Mouse (Mus musculus) neural tube, embryonic 11.5 days (tissue): ENCODE data around the gene Plekhm1. TPM values are rescaled to one million over a fixed set of nuclear protein-coding genes. Genes with fewer than 3 reads are reported as not detected.
"Not testable (repeated sequence)": the region's sequence is repeated elsewhere in the genome, so short reads cannot be mapped to it uniquely, and the experiment has no call there.

ENCODE experiments used
- ATAC-seq: fragments of 200-750 bp; cut with Nextera tagmentation; 2 replicates; pipeline ENCODE4 v1.8.0; 2017; ENCODE audit warnings: moderate number of reproducible peaks, mild to moderate bottlenecking, moderate TSS enrichment, moderate library complexity; ENCODE audit not compliant: insufficient read depth, low FRiP score, low TSS enrichment
- DNase-seq: peaks from one replicate; pipeline ENCODE4 v3.0.0-alpha.2; 2015; ENCODE audit warnings: low spot score
- H3K27ac ChIP-seq: fragments of 300-500 bp; sonication (generic); 2 replicates; pipeline ENCODE4 v1.5.1; 2014; ENCODE audit warnings: low read depth, mild to moderate bottlenecking, low read length
- H3K27me3 ChIP-seq: fragments of 300-500 bp; sonication (generic); 2 replicates; pipeline ENCODE4 v1.6.1; 2014; ENCODE audit warnings: mild to moderate bottlenecking, low read length, mixed read lengths; ENCODE audit not compliant: control insufficient read depth, insufficient read depth
- H3K36me3 ChIP-seq: fragments of 300-500 bp; sonication (generic); 2 replicates; pipeline ENCODE4 v1.6.1; 2014; ENCODE audit warnings: mild to moderate bottlenecking, low read length, moderate library complexity, mixed read lengths; ENCODE audit not compliant: control insufficient read depth, insufficient read depth
- H3K4me1 ChIP-seq: fragments of 300-500 bp; sonication (generic); 2 replicates; pipeline ENCODE4 v1.6.1; 2014; ENCODE audit warnings: low read length, mixed read lengths; ENCODE audit not compliant: control insufficient read depth, insufficient read depth
- H3K4me2 ChIP-seq: fragments of 300-500 bp; sonication (generic); 2 replicates; pipeline ENCODE4 v1.6.1; 2014; ENCODE audit warnings: low read depth, mild to moderate bottlenecking, moderate library complexity
- H3K4me3 ChIP-seq: fragments of 300-500 bp; sonication (generic); 2 replicates; pipeline ENCODE4 v1.5.1; 2014; ENCODE audit warnings: low read depth, low read length
- H3K9ac ChIP-seq: fragments of 300-500 bp; sonication (generic); 2 replicates; pipeline ENCODE4 v1.6.1; 2014; ENCODE audit warnings: mild to moderate bottlenecking, low read length
- H3K9me3 ChIP-seq: fragments of 300-500 bp; sonication (generic); 2 replicates; pipeline ENCODE4 v1.6.1; 2016; ENCODE audit warnings: low read length; ENCODE audit not compliant: control insufficient read depth
- WGBS: fragments of 180-500 bp; shearing (Covaris S2); extraction: QIAGEN DNeasy Blood & Tissue Kit; methylation state at CpG from one replicate; pipeline ENCODE4 v1.1.7; 2014; 5-methylcytosine and 5-hydroxymethylcytosine counted together
- polyA plus RNA-seq: library from polyadenylated mRNA; unstranded; fragments of >200 nt; fragmentation: Nextera tagmentation; extraction: Ambion mirVana; gene quantifications from 2 replicates; pipeline ENCODE4 v1.2.1, GENCODE M21; 2014

The Plekhm1 gene
- polyA plus RNA-seq, 1 experiment from 2014 or later, result 10.5 TPM

- H3K4me2 ChIP-seq, result no peak overlapping the region
- DNase-seq (peak; percentile 82), ATAC-seq (no peak)
- 14% methylated on average over 5 of the region's 5 CpGs for WGBS
- H3K4me1 ChIP-seq, result no peaks in the 10 kb centered on the region
- no peaks in the 10 kb centered on the region for H3K36me3 ChIP-seq
- H3K4me3 ChIP-seq, result no peak overlapping the region
- H3K27ac ChIP-seq, result no peak overlapping the region
- no peaks in the 10 kb centered on the region for H3K27me3 ChIP-seq
- no peaks in the 10 kb centered on the region for H3K9me3 ChIP-seq
- H3K9ac ChIP-seq, result no peak overlapping the region
These were observed 85.5 kb downstream of the Plekhm1 start for GRCm38 (mm10) chr11:103326950-103327349.

DNA sequence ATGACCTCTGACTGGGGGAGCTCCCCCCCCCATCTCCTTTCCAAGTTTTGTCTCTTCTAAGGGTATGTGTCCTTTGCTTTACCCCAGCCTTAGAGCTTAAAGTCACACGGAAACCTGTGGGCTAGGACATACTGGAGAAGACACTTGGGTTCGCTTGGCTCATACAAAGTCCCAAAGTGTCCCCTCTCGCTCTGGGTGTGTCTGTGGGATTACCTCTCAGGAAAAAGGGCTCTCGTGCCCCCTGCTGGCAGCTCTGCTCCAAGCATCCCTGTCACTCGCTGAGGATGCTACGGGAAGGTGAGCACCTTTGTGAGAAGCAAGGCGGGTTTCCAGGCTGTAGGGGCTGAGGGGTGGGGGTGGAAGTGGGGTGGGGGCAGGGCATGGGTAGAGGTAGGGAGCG, 87.3 kb downstream of the Plekhm1 start:
- no peak for ATAC-seq
- Histone ChIP-seq H3K4me2 (no peak overlapping the region), H3K27ac (no peak overlapping the region), H3K9me3 (no peaks in the 10 kb centered on the region), H3K9ac (no peak overlapping the region), H3K27me3 (no peaks in the 10 kb centered on the region), H3K4me3 (no peak overlapping the region), H3K36me3 (no peaks in the 10 kb centered on the region), H3K4me1 (no peaks in the 10 kb centered on the region)
- WGBS, result 13% methylated on average over 8 of the region's 8 CpGs
- DNase-seq, result peak; percentile 82

DNA sequence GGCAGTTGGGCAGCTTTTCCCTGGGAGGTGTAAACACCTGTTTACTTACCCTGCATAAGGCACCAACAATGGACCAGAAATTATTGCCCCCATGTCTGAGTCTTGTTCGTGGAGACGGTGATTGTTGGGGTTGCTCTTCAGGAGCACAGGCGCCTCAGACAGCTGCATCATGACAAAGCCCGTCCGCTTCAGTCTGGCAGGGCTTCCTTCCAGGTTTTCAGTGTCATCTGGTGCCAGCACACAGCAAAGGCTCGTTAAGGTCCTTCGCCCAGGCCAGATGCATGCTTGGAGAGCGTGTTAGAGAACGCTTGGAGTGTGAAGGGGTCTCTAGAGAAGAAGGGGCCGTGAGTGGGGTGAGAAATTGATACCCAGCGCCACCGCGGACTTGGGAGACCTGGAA, 87.8 kb downstream of the Plekhm1 start:
- Histone ChIP-seq H3K9ac (no peak overlapping the region), H3K4me1 (no peaks in the 10 kb centered on the region), H3K4me2 (no peak overlapping the region), H3K27me3 (no peaks in the 10 kb centered on the region), H3K9me3 (no peaks in the 10 kb centered on the region), H3K4me3 (no peak overlapping the region), H3K27ac (no peak overlapping the region), H3K36me3 (no peaks in the 10 kb centered on the region)
- DNase-seq (no peak), ATAC-seq (no peak)
- 69% methylated on average over 13 of the region's 13 CpGs for WGBS

DNA sequence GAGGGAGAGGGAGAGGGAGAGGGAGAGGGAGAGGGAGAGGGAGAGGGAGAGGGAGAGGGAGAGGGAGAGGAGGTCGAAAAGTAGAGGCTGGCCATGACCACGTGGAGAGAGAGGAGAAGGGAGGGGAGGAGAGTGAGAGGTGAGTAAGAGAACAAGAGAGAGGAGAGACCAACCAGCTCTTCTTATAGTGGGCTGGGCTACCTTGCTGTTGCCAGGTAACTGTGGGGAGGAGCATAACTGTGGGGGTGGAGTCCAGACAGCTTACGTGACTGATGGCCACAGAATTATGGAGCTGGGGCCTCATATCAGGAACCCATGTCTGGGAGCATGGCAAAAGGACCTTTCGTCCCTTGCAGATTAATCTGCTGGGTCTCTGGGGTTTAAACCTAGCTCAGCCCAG, 89.7 kb downstream of the Plekhm1 start:
- H3K9ac ChIP-seq, H3K36me3 ChIP-seq, H3K27me3 ChIP-seq, H3K27ac ChIP-seq, H3K4me3 ChIP-seq, H3K9me3 ChIP-seq, H3K4me1 ChIP-seq, ATAC-seq, DNase-seq, H3K4me2 ChIP-seq: not testable (repeated sequence)
- 54% methylated on average over 4 of the region's 4 CpGs for whole genome bisulfite sequencing

GRCm38 (mm10) chr11:103320646-103321045, 91.8 kb downstream of the Plekhm1 start:
- Histone ChIP-seq H3K27me3 (no peaks in the 10 kb centered on the region), H3K36me3 (no peaks in the 10 kb centered on the region), H3K9me3 (no peaks in the 10 kb centered on the region), H3K4me1 (no peaks in the 10 kb centered on the region), H3K4me2 (no peak overlapping the region), H3K27ac (no peak overlapping the region), H3K9ac (no peak overlapping the region), H3K4me3 (no peak overlapping the region)
- ATAC-seq (no peak), DNase-seq (no peak)
- WGBS, result 77% methylated on average over 4 of the region's 4 CpGs

- no peak overlapping the region for H3K9ac ChIP-seq
- no peak overlapping the region for H3K4me2 ChIP-seq
- no peaks in the 10 kb centered on the region for H3K36me3 ChIP-seq
- no peak for ATAC-seq
- no peak for DNase-seq
- no peak overlapping the region for H3K4me3 ChIP-seq
- H3K27me3 ChIP-seq, result no peaks in the 10 kb centered on the region
- no peak overlapping the region for H3K27ac ChIP-seq
- 86% methylated on average over 8 of the region's 8 CpGs for WGBS
- H3K4me1 ChIP-seq, result no peaks in the 10 kb centered on the region
- no peaks in the 10 kb centered on the region for H3K9me3 ChIP-seq
These were observed 92.3 kb downstream of the Plekhm1 start for GRCm38 (mm10) chr11:103320196-103320595.

- Histone ChIP-seq H3K9ac (no peak overlapping the region), H3K4me3 (no peak overlapping the region), H3K27ac (no peak overlapping the region), H3K27me3 (no peaks in the 10 kb centered on the region), H3K4me2 (no peak overlapping the region), H3K9me3 (no peaks in the 10 kb centered on the region), H3K36me3 (no peaks in the 10 kb centered on the region), H3K4me1 (no peaks in the 10 kb centered on the region)
- WGBS, result 75% methylated on average over 1 of the region's 1 CpGs
- no peak for ATAC-seq
- DNase-seq, result no peak
These were observed 94.4 kb downstream of the Plekhm1 start for GRCm38 (mm10) chr11:103318042-103318441.

GRCm38 (mm10) chr11:103315379-103315778, 97.1 kb downstream of the Plekhm1 start:
- ATAC-seq (no peak), DNase-seq (no peak)
- Histone ChIP-seq H3K27me3 (no peaks in the 10 kb centered on the region), H3K9ac (no peak overlapping the region), H3K4me3 (no peak overlapping the region), H3K4me2 (no peak overlapping the region), H3K36me3 (no peaks in the 10 kb centered on the region), H3K4me1 (no peaks in the 10 kb centered on the region), H3K27ac (no peak overlapping the region), H3K9me3 (no peaks in the 10 kb centered on the region)
- WGBS, result 82% methylated on average over 5 of the region's 5 CpGs

DNA sequence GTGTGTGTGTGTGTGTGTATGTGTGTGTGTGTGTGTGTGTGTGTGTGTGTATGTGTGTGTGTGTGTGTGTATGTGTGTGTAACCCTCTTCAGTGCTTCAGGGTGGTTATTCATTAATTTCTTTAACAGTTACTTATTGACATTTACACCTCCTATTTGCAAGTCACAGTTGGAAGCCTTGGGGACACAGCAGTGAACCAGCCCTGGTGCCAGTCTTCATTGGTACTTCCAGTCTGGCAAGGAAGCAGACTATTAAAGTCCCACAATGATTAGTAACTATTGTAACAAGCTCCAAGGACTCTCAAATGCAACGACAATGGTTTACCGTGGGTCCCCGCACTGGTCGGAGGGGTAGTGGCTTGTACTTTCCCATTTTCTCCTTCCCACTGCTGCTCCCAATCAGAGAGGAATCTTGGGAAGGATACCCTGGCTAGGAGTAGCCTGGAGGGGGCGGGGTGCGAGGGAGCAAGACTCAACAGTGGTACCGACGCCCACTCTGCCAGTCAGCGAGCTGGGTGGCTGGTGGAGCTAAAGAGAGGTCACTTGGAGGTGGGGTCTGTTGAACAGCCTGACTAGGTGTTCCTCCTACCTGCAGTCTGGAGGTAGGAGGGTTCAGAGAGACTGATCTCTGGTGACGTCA, 97.6 kb downstream of the Plekhm1 start:
- H3K27ac ChIP-seq, result no peak overlapping the region

More for the DNA sequence above, 97.6 kb downstream of the Plekhm1 start:
- no peak overlapping the region for H3K4me3 ChIP-seq
- no peak for DNase-seq
- H3K9me3 ChIP-seq, result no peaks in the 10 kb centered on the region
- no peak overlapping the region for H3K9ac ChIP-seq
- H3K4me1 ChIP-seq, result no peaks in the 10 kb centered on the region
- 66% methylated on average over 10 of the region's 10 CpGs for WGBS
- no peaks in the 10 kb centered on the region for H3K27me3 ChIP-seq
- H3K4me2 ChIP-seq, result no peak overlapping the region
- no peaks in the 10 kb centered on the region for H3K36me3 ChIP-seq
- no peak for ATAC-seq
